Mouse (Mus musculus) adrenal gland, postnatal 25 days (tissue): Measurements from ENCODE around the gene Exoc3l4. TPM values are rescaled to one million over a fixed set of nuclear protein-coding genes. Genes with fewer than 3 reads are reported as not detected.

Source experiments
- DNase-seq: peaks from one replicate; pipeline ENCODE4 v3.0.0; 2021; ENCODE audit warnings: mixed read lengths
- total RNA-seq: library from RNA; stranded (reverse); gene quantifications from 2 replicates; pipeline ENCODE4 v1.2.3, GENCODE M21; 2021

Gene Exoc3l4
- total RNA-seq, 1 experiment from 2014 or later, result 4.4 TPM

DNA sequence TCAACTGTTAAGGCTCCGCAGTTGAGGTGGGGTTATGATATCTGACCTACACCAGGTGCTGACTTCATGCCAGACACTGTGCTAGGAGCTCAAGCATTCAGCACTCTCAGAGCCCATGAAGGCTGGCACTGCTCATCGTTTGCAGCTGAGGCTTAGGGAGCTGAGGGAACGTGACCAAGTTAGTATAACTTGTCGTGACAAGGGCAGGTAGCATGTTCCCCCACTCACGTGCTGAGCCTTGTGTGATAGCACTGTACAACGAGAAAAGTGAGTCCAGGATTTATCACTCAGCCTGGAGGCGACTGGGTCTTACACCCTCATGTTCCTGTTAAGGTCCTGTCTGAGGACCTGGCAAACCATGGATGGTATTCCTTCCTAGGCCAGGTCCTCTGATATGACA lies 34.7 kb downstream of the Exoc3l4 start:
- no peak for DNase-seq

DNA sequence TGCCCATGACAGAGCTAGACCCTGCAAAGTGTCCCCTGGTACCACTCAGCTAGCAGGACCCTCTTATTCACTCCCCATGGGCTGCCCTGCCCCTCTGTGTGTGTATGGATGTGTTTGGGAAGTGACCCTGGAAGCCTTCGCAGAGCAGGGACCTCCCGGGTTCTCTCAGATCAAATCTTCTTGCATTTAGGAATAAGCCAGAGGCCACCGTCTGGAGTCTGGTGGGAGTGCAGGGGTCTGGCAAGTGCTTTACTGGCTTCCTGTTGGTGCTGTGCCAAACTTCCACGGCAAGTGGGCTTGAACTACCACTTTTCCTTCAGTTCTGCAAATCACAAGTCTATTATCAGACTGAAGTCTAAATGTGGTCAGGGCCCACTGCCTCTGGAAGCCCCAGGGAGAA lies 37.2 kb downstream of the Exoc3l4 start:
- DNase-seq, result no peak

DNA sequence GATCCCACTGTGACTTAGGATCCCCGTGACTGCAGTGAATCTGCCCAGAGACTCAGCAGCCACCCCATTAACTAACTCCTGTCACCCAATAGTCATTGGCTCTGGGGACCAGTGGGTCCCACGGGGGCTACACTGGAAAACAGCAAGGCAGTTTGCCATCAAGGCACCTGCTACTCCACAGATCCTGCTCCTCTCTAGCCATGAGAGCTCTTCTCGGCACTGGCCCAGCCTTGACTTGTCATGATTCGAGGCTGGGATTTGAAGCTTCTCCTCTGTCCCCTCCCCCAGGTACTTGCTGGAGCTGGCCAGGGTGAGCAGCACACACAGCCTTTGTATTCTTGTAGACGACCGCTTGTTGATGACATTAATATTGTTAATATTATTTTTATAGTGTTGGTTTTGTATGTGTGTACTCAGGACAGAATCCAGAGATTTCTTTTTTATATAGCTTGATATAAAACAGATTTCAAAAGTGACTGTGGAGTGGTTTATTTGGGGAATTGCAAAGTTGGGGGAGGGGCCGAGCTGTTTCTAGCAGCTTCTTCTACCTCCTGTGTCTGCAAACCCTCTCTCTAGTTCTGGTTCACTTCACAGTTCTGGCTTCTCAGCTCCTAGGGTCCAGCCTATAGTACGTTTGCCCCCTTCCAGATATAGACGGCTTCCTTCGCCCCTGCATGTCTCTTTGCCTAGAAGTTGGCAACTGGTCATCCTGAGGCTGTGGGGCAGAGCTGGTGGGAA lies 37.9 kb downstream of the Exoc3l4 start:
- no peak for DNase-seq

DNA sequence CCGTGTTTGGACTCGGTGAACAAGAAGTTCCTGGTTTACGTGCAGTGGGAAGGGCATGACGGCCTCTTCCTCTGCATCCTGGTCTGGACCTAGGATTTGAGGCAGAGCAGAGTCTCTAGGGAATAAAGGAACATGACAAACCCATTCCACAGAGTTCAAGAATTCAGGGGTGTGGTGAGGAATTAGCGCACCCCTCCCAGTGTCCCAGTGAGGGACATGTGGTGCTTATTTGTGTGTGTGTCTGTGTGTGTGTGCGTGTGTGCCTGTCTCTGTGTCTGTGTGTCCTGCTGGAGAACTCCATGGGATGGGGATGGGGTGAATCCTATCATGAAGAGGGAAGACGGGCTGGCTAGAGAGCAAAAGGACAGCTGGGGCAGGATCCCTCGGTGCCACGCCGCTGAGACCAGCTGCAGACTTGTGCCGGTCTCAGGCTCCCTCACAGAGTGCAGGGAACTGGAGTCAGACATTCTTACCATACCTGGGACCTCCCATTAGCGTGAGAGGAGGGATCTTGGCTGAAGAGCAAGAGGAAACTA lies 38.6 kb downstream of the Exoc3l4 start:
- DNase-seq, result no peak

DNA sequence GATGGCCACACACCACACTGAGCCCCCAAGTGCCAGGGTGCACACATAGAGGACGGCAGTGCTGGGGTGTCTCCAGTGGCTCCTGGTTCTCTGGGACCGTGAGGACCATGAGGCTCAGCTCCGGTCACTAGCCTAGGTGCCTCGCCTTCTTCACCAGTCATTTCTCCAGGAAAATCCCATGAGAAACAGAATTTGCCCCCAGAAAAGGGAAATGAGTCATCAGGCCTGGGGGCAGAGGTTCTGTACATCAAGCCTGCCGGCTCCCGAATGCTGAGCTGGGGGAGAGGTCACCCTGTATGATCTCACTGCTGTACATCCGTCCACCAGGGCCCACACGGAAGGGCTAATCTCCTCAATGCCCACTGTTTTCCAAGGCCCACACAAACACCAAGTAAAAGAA lies 39.0 kb downstream of the Exoc3l4 start:
- DNase-seq, result no peak

DNA sequence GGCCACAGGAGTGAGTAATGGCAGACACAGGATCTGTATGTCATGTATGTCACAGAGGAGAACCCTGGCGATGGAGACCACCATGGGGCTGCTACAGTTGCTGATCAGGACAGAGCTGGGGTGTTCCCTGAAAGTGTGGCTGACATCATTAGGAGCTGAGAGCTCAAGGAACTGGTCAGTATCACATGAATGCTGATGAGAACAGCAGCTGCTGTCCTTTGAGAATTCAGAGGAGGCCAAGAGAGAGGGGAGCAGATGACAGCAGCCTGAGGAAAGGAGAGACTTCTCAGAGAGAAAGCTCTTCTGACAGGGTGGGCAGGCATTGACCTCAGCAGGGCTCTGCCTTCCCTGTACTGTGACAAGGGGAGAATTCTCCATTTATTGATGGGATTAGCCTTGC lies 40.9 kb downstream of the Exoc3l4 start:
- DNase-seq, result no peak

DNA sequence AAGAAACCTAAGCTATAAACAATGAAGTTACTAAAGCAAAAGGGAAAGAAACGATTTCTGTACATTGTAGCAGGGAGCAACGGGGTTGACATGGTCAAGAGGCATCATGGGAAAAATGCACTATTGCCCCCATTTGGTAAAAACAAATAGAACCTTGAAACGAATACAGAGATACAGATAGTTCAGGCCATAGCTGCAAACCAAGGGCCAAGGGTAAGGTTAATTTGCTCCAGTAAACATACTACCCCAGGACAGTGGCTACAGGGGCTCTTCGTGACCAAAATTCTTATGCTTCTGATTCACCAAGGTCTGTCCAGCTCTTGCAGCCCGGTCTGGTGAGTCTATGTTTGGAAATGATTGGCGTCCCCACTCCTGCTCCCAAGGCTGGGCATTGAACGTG lies 46.8 kb downstream of the Exoc3l4 start:
- DNase-seq, result no peak

DNA sequence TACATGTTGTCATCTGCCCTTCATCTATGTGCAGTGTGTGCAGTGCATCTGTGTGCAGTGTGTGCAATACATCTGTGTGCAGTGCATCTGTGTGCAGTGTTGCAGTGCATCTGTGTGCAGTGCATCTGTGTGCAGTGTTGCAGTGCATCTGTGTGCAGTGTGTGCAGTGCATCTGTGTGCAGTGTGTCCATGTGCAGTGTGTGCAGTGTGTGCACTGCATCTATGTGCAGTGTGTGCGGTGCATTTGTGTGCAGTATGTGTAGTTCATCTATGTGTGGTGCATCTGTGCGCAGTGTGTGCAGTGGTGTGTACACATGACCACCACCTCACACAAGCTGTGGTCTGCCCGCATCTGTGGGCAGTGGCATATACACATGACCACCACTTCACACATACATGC lies 49.6 kb downstream of the Exoc3l4 start:
- DNase-seq, result no peak

DNA sequence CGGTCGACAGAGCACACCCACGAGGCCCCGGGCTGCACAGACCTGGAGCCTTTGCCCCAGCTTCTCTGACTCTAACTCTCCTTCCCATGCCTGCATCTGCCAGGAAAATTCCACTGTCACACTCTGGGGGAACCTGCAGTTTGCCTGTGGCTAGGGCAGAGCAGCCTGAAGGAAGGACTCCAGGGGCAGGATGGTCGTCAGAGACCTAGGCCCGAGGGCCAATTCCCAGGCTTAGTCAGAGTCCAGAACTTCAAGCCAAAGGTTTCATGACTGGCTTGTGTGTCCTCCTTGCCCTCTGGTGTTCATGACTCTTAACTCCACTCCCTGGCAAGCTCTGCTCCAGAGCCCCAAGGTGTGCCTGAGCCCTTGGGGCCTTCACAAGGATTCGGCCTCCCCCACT lies 51.4 kb downstream of the Exoc3l4 start:
- no peak for DNase-seq

DNA sequence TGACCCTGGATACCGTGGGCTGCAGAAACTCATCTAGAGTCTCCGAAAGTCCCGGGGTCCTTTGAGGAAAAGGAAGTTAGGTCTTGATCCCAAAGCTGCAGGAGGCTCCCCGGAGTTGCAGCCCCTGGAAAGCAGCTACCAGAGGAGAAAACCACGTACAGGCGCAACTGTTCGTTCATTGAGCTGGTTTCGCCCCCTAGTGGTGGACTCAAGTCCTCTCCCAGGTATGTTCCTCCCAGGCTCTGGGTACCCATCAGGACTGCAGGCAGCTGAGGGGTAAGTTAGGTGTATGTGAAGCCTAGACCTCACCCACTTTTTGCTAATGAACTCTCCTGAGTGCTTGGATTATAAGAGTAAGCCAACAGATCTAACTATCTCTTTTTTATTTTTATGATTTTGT lies 52.7 kb downstream of the Exoc3l4 start:
- DNase-seq, result peak; percentile 71

DNA sequence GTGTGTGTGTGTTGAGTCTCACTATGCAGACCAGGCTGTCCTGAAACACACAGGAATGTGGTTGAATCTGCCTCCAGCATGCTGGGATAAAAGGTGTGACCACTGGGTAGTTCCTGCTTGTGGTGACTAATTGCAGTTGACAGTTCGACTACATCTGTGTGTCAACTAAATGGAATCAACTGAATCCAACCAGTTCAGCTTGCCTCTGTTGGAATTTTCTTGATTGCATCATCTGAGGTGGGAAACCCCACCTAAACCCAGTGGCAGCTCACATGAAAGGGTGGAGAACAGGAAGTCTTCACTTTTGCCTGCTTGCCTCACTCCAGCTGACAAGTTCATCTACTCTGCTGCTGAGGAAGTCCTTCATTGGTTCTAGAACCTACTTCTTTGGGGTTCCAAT lies 54.3 kb downstream of the Exoc3l4 start:
- DNase-seq, result no peak

DNA sequence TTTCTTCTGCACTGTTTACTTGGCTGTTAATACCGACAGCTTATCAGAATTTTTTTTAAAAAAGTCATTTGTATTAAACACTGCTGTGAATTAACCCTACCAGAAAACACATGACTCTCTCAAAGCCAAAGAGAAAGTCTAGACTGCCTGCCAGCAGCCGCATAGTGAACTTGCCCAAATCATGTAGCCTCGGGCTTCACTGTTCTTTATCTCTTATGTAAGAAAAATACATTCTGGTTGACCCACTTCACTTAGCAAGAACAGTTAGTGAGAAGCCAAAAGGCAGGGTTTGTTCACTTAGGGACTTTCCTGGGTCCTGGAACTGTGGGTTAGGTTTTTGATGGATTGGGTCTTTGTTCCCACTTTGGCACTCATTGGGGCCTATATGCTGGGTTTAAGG lies 54.9 kb downstream of the Exoc3l4 start:
- no peak for DNase-seq

DNA sequence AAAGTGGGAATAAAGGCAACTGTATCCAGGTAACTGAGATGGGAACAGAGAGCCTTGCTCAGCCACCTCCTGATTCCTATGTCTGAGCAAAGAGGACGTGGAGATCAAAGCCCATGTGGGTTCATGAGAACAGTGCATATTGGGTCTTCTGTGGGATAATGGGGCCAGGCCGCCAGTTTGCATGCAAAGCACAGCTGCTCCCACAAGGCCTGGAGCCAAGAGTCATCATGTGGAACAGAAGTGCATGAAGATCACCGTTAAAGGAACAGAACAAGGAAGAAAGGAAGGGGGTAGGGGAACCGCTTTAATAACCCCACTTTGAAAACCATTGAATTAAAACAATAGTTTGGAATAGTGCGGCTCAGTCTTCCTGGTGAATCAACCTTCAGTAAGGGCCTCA lies 56.1 kb downstream of the Exoc3l4 start:
- DNase-seq, result no peak

DNA sequence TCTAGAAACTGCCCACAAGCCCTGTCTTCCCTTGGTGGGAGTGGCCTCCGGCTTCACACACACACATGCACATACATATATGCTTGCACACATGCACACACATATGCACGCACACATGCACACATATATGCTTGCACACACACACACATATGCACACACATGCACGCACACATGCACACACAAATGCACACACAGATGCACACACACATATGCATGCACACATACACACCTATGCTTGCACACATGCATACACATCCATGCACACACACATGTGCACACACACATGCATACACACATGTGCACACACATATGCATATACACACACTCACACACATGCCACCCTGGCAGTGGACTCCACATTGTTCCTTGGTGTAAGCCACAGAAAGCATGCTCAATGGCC lies 57.6 kb downstream of the Exoc3l4 start:
- DNase-seq, result no peak

DNA sequence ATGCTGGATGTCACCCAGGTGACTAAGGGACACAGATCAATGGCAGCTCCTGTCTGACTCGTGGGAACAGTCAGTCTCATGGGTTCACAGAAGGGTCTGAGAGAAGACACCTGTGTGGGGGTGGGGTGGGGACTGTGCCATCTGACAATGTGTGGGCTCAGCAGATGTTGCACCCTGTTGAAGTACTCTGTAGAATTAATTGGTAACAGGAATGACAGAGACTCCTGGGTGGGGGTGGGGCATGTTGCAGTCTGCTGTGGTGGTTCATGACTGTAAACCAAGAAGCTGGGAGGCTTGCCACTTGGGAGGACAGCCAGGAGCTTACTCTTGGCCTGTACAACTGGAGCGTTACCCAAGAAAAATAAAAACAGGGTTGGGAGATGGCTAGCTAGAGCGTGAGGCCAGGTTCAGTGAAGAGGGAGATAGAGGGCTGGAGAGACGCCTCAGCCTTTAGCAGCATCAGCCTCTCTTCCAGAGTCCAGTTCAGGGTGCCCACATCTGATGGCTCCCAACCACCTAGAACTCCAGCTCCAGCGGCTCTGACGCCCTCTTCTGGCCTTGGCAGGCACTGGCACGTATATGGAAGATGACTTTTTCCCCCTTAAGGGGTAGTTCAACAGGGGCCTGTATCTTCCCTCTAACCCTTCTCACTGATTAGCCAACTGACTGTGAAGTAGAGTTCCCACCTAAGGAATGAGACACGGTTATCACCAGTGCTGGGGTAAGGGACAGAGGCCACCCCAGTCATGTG lies 58.3 kb downstream of the Exoc3l4 start:
- peak; percentile 54 for DNase-seq

DNA sequence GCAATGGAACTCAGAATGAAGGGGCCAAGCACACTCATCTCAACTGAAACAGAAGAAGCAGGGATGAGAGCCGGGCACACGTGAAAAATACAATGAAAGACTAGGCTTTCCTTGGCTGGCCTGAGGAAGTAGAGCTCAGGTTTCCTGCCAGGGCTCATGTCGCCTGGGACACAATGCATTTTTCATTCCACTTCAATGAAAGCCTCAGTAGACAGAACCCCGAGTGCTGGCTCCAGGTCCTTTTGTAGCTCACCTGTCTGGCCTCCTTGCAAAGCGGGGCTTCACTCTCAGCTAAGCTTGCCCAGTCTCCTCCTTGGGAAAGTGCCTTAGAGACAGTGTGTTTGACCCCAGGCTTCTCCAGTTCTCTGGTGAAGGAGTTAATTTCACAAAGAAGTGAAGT lies 62.1 kb downstream of the Exoc3l4 start:
- DNase-seq, result no peak

DNA sequence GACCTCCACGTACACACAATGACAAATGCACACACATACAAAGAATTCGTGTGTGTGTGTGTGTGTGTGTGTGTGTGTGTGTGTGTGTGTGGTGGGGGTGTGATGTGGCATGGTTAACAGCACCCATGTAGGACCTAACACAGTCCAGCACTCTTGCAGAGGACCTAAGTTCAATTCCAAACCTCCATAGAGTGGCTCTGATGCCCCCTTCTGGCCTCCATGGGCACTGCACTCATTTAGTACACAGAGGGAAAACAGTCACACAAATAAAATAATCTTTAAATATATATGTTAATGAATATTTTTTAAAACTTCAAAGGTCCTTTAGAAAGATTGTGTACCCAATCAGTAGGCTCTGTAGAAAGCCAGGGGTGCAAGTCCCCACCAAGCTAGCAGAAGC lies 63.1 kb downstream of the Exoc3l4 start:
- peak; percentile 35 for DNase-seq

Other genes starting within 250 kb of the Exoc3l4 start
- not detected in 2 replicates for gene 4930595D18Rik, start 232.5 kb upstream of the Exoc3l4 start, total RNA-seq
- 0.79 TPM in 1 of 2 replicates, not detected in the other for gene Amn, start 145.9 kb upstream of the Exoc3l4 start, total RNA-seq
- 123 and 157 TPM in 2 replicates for gene Cdc42bpb, start 39.3 kb upstream of the Exoc3l4 start, total RNA-seq
- 0.85 TPM in 1 of 2 replicates, not detected in the other for gene Lbhd2, start 10.2 kb upstream of the Exoc3l4 start, total RNA-seq
- gene Tnfaip2, start 25.5 kb downstream of the Exoc3l4 start, total RNA-seq, result 7.2 and 15.0 TPM in 2 replicates
- gene Gm266, start 68.8 kb downstream of the Exoc3l4 start, total RNA-seq, result not detected in 2 replicates
- 338 and 346 TPM in 2 replicates for gene Eif5, start 121.0 kb downstream of the Exoc3l4 start, total RNA-seq
- gene Mark3, start 157.5 kb downstream of the Exoc3l4 start, total RNA-seq, result 101 and 109 TPM in 2 replicates